Mouse (Mus musculus) G1E (cell line): ENCODE data around the gene Iars2.

Experiments
- CTCF ChIP-seq: IDR thresholded peaks from 2 replicates; pipeline ENCODE4 v1.5.1; 2012; ENCODE audit warnings: low read depth, low read length, inconsistent platforms, mixed read lengths
- GATA1 ChIP-seq: IDR thresholded peaks from 2 replicates; pipeline ENCODE4 v1.6.1; 2012; ENCODE audit warnings: borderline replicate concordance, low read length, inconsistent platforms, mixed read lengths
- GATA2 ChIP-seq: IDR thresholded peaks from 2 replicates; pipeline ENCODE4 v1.6.1; 2012; ENCODE audit warnings: low read depth, low read length, inconsistent platforms, borderline replicate concordance
- POLR2AphosphoS5 ChIP-seq: IDR thresholded peaks from 2 replicates; pipeline ENCODE4 v1.6.1; 2012; ENCODE audit warnings: low read depth, low read length, inconsistent platforms; ENCODE audit not compliant: insufficient replicate concordance
- TAL1 ChIP-seq: conservative IDR thresholded peaks from 2 replicates; pipeline ENCODE4 v1.6.1; 2012; ENCODE audit warnings: low read depth, low read length, inconsistent platforms, mixed read lengths

DNA sequence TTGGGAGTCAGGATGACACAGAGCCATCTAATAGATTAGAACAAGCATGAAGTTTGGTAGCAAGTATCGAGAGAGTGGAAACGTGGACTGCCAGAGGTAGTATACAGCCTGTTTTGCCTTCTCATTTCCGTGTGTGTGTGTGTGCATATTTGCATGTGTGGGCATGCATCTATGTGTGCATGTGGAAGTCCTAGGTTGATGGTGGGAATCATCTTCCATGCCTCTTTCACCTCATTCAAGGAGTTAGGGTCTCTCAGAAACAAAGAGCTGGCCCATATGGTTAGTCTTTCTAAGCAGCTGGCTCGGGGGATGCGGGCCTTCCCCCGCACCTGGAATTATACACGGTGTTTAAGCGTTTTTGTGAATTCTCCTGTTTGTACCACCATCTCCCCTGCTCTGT is 655 bp upstream of the Iars2 start:
- TF ChIP-seq CTCF (no peak), TAL1 (no peak), GATA1 (no peak), POLR2AphosphoS5 (no peak), GATA2 (no peak)
